Comparison of ENCODE assay signal across 27 mouse cellular contexts in the genomic region with DNA sequence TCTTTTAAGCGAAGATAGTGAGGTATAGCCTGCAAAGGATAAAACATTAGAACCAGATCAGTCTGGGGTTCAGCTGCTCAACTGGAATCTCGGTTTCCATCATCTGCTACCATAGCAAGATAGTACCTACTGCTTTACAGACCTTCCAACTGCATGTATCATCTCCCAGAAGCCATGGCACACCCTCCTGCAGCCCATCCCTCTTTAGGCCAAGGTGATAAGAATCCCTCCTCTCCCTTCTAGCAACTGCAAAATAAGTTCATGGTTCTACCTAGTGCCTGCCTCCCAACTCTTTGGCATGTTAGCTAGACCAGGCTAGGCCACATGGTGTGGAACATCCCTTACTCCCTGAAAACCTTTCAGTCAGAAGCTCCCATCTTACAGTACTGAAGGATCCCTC. TPM values are rescaled to one million over a fixed set of nuclear protein-coding genes. Genes with fewer than 3 reads are reported as not detected.
DNase-seq lines count a peak whose midpoint lies in the region; ATAC-seq and TF ChIP-seq lines count a peak whose summit lies in the region.
"Had no signal": no experiment of that assay in that cellular context is flagged by ENCODE, and none has a peak within 500 bp of the region (broad histone marks: within the 10 kb centered on the region; RNA-seq: fewer than 3 reads in every experiment).

No protein-coding gene starts in this region.

- peaks cover 8% of the 10 kb centered on the region; the same call in 1 of the 2 replicates for H3K4me1 ChIP-seq in bone marrow, adult 2 months (ENCODE audit: control insufficient read depth, insufficient read depth, low read length)
- peaks cover 98% of the 10 kb centered on the region for H3K4me1 ChIP-seq in erythroblast, embryonic 14.5 days (ENCODE audit: control insufficient read depth)
- peaks cover 98% of the 10 kb centered on the region for H3K4me1 ChIP-seq in liver, embryonic 13.5 days (replicated peaks)
- no peaks in the 10 kb centered on the region for H3K4me1 ChIP-seq in midbrain, embryonic 13.5 days (replicated peaks)
- H3K4me1 ChIP-seq: embryonic facial prominence, embryonic 10.5 days; embryonic facial prominence, embryonic 15.5 days; limb, embryonic 13.5 days; midbrain, embryonic 10.5 days had no signal

- intact Hi-C loops in left cerebral cortex, postnatal 4 days (cut with DNase I) = no loop called here

- H3K9ac ChIP-seq in liver, embryonic 13.5 days = peak overlapping the region; percentile 57
- no peak overlapping the region for H3K9ac ChIP-seq in midbrain, embryonic 13.5 days (replicated peaks)
- H3K9ac ChIP-seq: embryonic facial prominence, embryonic 15.5 days; heart, embryonic 13.5 days; hindbrain, embryonic 14.5 days; limb, embryonic 13.5 days had no signal

- H3K4me2 ChIP-seq in liver, embryonic 13.5 days = peak overlapping the region; percentile 48
- H3K4me2 ChIP-seq in midbrain, embryonic 13.5 days (replicated peaks) = no peak overlapping the region
- H3K4me2 ChIP-seq: embryonic facial prominence, embryonic 15.5 days; heart, embryonic 13.5 days; hindbrain, embryonic 14.5 days; limb, embryonic 13.5 days had no signal

- peak overlapping the region; percentile 16; the same call in 1 of the 2 replicates for H3K27ac ChIP-seq in bone marrow, adult 2 months (ENCODE audit: control insufficient read depth, insufficient read depth, low read depth, low read length, poor library complexity)
- H3K27ac ChIP-seq in liver, embryonic 13.5 days = peak overlapping the region; percentile 95
- H3K27ac ChIP-seq in midbrain, embryonic 13.5 days = no peak overlapping the region
- H3K27ac ChIP-seq: embryonic facial prominence, embryonic 10.5 days; embryonic facial prominence, embryonic 15.5 days; forebrain, embryonic 10.5 days; heart, embryonic 13.5 days; hindbrain, embryonic 14.5 days; left cerebral cortex, adult 2 months; limb, embryonic 13.5 days; macrophage; midbrain, embryonic 10.5 days had no signal

- H3K36me3 ChIP-seq in erythroblast, embryonic 14.5 days (ENCODE audit: control insufficient read depth) = peaks cover 17% of the 10 kb centered on the region; the same call in 1 of the 2 replicates
- no peaks in the 10 kb centered on the region for H3K36me3 ChIP-seq in liver, embryonic 13.5 days
- no peaks in the 10 kb centered on the region for H3K36me3 ChIP-seq in midbrain, embryonic 13.5 days
- H3K36me3 ChIP-seq: embryonic facial prominence, embryonic 10.5 days; embryonic facial prominence, embryonic 15.5 days; forebrain, embryonic 10.5 days; heart, embryonic 13.5 days; limb, embryonic 13.5 days; midbrain, embryonic 10.5 days had no signal

- no peak for TF ChIP-seq CTCF in bone marrow, adult 2 months (IDR thresholded peaks at IDR 0.05; ENCODE audit: control insufficient read depth, insufficient read depth, low read length)

- no peaks in the 10 kb centered on the region for H3K27me3 ChIP-seq in erythroblast, embryonic 14.5 days (ENCODE audit: control insufficient read depth)
- no peaks in the 10 kb centered on the region for H3K27me3 ChIP-seq in liver, embryonic 13.5 days
- no peaks in the 10 kb centered on the region for H3K27me3 ChIP-seq in midbrain, embryonic 13.5 days
- H3K27me3 ChIP-seq: embryonic facial prominence, embryonic 15.5 days; heart, embryonic 13.5 days; limb, embryonic 13.5 days had no signal

- peak; percentile 52 for DNase-seq in liver, embryonic 13.5 days
- no peak for DNase-seq in left cerebral cortex, postnatal 4 days
- DNase-seq in layer of hippocampus, postnatal 25 days (ENCODE audit: extremely low spot score in 1 of 2, low spot score in 1 of 2) = no peak
- DNase-seq: adrenal gland, postnatal 25 days; cerebellum, adult 18-20 months; cerebellum, postnatal 10 days; heart, postnatal 10 days; kidney, postnatal 14 days; lung, adult 2 months; lung, postnatal 10 days; thymus, adult 2 months had no signal

- no peaks in the 10 kb centered on the region for H3K9me3 ChIP-seq in erythroblast, embryonic 14.5 days (ENCODE audit: control insufficient read depth, low read length)
- H3K9me3 ChIP-seq in liver, embryonic 13.5 days (replicated peaks) = no peaks in the 10 kb centered on the region
- H3K9me3 ChIP-seq in midbrain, embryonic 13.5 days = no peaks in the 10 kb centered on the region; the same call in 1 of the 2 replicates
- H3K9me3 ChIP-seq: embryonic facial prominence, embryonic 10.5 days; embryonic facial prominence, embryonic 15.5 days; forebrain, embryonic 10.5 days; heart, embryonic 13.5 days; limb, embryonic 13.5 days; midbrain, embryonic 10.5 days had no signal

- H3K4me3 ChIP-seq in bone marrow, adult 2 months (replicated peaks; ENCODE audit: control insufficient read depth, low read depth, low read length) = no peak overlapping the region
- H3K4me3 ChIP-seq in erythroblast, embryonic 14.5 days (replicated peaks) = peak overlapping the region; percentile 29
- H3K4me3 ChIP-seq in liver, embryonic 13.5 days (replicated peaks) = 0 out of 2 replicates have a peak overlapping the region, but pooled peaks have one; percentile 3
- no peak overlapping the region for H3K4me3 ChIP-seq in midbrain, embryonic 13.5 days (replicated peaks)
- H3K4me3 ChIP-seq: embryonic facial prominence, embryonic 10.5 days; embryonic facial prominence, embryonic 15.5 days; forebrain, embryonic 10.5 days; heart, embryonic 13.5 days; left cerebral cortex, adult 2 months; limb, embryonic 13.5 days; midbrain, embryonic 10.5 days had no signal

- TF ChIP-seq POLR2A in bone marrow, adult 2 months (IDR thresholded peaks at IDR 0.05; ENCODE audit: borderline replicate concordance, control insufficient read depth, low read depth, low read length) = no peak

- peak; percentile 76 for ATAC-seq in liver, embryonic 13.5 days (ENCODE audit: low read depth)
- ATAC-seq in megakaryocyte progenitor cell, adult 5-6 weeks (replicated peaks; ENCODE audit: poor library complexity) = peak; percentile 20
- ATAC-seq in midbrain, embryonic 13.5 days = no peak
- ATAC-seq: CD4-positive, CD25-positive, alpha-beta regulatory T cell, adult 4 months; forebrain, embryonic 16.5 days; intestine, postnatal 0 days had no signal

- WGBS in bone marrow, adult 2 months = 59% methylated on average over 2 of the region's 2 CpGs
- WGBS in liver, embryonic 13.5 days (ENCODE audit: insufficient replicate concordance) = 30% methylated on average over 2 of the region's 2 CpGs
- WGBS in midbrain, embryonic 13.5 days = 85% methylated on average over 2 of the region's 2 CpGs

RNA-seq across cellular contexts. Expression of a gene that starts 52.4 kb away (rescaled TPM):
- polyA plus RNA-seq in bone marrow, adult 2 months (2011; ENCODE audit: insufficient read depth, insufficient read length, low replicate concordance, missing spikeins) = 185 and 222 TPM in 2 replicates
- polyA plus RNA-seq in erythroblast, embryonic 14.5 days (2012) = 29.3 and 37.6 TPM in 2 replicates
- 51.1 and 58.4 TPM in 2 replicates for polyA plus RNA-seq in liver, embryonic 13.5 days (2015; fragmentation: Nextera tagmentation; extraction: Ambion mirVana)
- 101 and 140 TPM in 2 replicates for total RNA-seq in megakaryocyte progenitor cell, adult 5-6 weeks (2015)
- total RNA-seq in megakaryocyte progenitor cell, adult 5-6 weeks (2017) = 97.1 and 131 TPM in 2 replicates
- 100 to 1,000 TPM; 250 to 257 TPM for total RNA-seq in left cerebral cortex, postnatal 4 days (2021)
- polyA plus RNA-seq in midbrain, embryonic 13.5 days (2015; fragmentation: Nextera tagmentation; extraction: Ambion mirVana) = 39.8 and 46.1 TPM in 2 replicates
- 100 to 1,000 TPM; 145 to 155 TPM for total RNA-seq in layer of hippocampus, postnatal 25 days (2021)

Comparison
In these comparisons a context has a peak if more than half of its experiments do, and no peak if none do; other contexts are left out.
1. H3K4me3 ChIP-seq: peak in erythroblast, embryonic 14.5 days (single experiment) and liver, embryonic 13.5 days (single experiment); none in bone marrow, adult 2 months (single experiment) and midbrain, embryonic 13.5 days (single experiment).